Mouse (Mus musculus) hindbrain, embryonic 11.5 days (tissue): ENCODE data around the gene Golim4. TPM values are rescaled to one million over a fixed set of nuclear protein-coding genes. Genes with fewer than 3 reads are reported as not detected.
A peak's percentile ranks its signal among the peaks of the same experiment; 100 is the strongest.
"Not testable (repeated sequence)": the region's sequence is repeated elsewhere in the genome, so short reads cannot be mapped to it uniquely, and the experiment has no call there.

ENCODE experiments used
- ATAC-seq: fragments of 200-750 bp; cut with Nextera tagmentation; 2 replicates; pipeline ENCODE4 v1.8.0; 2017; ENCODE audit warnings: mild to moderate bottlenecking, moderate TSS enrichment, moderate library complexity; ENCODE audit not compliant: low FRiP score
- DNase-seq: peaks from one replicate; pipeline ENCODE4 v3.0.0-alpha.2; 2015; ENCODE audit warnings: low spot score
- H3K27ac ChIP-seq: fragments of 300-500 bp; sonication (generic); 2 replicates; pipeline ENCODE4 v1.5.1; 2014; ENCODE audit warnings: mild to moderate bottlenecking, low read depth, low read length
- H3K27me3 ChIP-seq: fragments of 300-500 bp; sonication (generic); 2 replicates; pipeline ENCODE4 v1.6.1; 2014; ENCODE audit warnings: mild to moderate bottlenecking, low read length, moderate library complexity, mixed read lengths; ENCODE audit not compliant: control insufficient read depth, insufficient read depth
- H3K36me3 ChIP-seq: fragments of 300-500 bp; sonication (generic); 2 replicates; pipeline ENCODE4 v1.6.1; 2014; ENCODE audit warnings: mild to moderate bottlenecking, low read length, moderate library complexity, mixed read lengths; ENCODE audit not compliant: control insufficient read depth, insufficient read depth
- H3K4me1 ChIP-seq: fragments of 300-500 bp; sonication (generic); replicated peaks from 2 replicates; pipeline ENCODE4 v1.6.1; 2014; ENCODE audit warnings: low read length, mixed read lengths; ENCODE audit not compliant: control insufficient read depth, insufficient read depth
- H3K4me2 ChIP-seq: fragments of 300-500 bp; sonication (generic); replicated peaks from 2 replicates; pipeline ENCODE4 v1.6.1; 2014; ENCODE audit warnings: mild to moderate bottlenecking, low read depth, low read length
- H3K4me3 ChIP-seq: fragments of 300-500 bp; sonication (generic); 2 replicates; pipeline ENCODE4 v1.5.1; 2014; ENCODE audit warnings: low read depth, low read length
- H3K9ac ChIP-seq: fragments of 300-500 bp; sonication (generic); 2 replicates; pipeline ENCODE4 v1.6.1; 2014; ENCODE audit warnings: low read depth, low read length
- H3K9me3 ChIP-seq: fragments of 300-500 bp; sonication (generic); 2 replicates; pipeline ENCODE4 v1.6.1; 2016; ENCODE audit warnings: low read length; ENCODE audit not compliant: control insufficient read depth
- WGBS: fragments of 180-500 bp; shearing (Covaris S2); extraction: QIAGEN DNeasy Blood & Tissue Kit; methylation state at CpG from one replicate; pipeline ENCODE4 v1.1.7; 2014; 5-methylcytosine and 5-hydroxymethylcytosine counted together
- polyA plus RNA-seq: library from polyadenylated mRNA; unstranded; fragments of >200 nt; fragmentation: Nextera tagmentation; extraction: Ambion mirVana; gene quantifications from 2 replicates; pipeline ENCODE4 v1.2.1, GENCODE M21; 2014

Golim4 gene
- polyA plus RNA-seq = 42.5 and 54.9 TPM in 2 replicates

DNA sequence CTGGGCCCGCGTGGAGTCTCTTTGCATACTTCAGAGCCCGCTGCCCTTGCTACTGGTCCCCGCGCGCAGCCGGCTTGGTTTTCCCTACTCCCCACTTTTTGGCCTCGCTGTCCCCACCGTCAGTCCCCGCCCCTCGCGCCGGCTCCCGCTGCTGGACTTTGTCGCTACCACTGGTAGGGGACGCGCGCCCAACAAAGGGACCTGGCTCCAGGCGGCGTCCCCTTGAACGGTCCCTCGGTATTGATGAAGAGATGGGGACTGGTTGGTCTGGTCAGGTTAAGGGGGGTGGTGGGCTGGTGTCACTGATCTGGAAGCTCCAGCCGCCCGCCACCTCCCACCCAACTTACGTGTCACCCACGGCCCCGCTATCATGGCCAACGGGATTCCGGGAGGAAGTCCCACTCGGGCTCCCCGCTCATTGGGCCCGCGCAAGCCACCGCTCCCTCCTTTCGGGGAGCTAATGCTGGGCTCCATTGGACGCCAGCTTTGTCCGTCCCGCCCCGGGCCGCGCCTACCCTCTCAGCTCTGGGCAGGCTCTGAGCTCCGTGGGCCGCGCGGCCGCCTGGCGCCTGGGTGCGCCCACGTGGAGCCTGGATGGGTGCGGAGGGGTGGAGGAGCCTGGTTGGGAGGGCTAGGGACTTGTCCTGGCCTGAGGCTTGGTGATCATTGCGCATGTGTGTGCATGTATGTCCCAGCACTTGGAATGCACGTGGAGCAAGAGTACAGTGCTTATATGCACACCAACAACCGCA, at the start of gene Golim4:
TSS of gene Golim4 (minus strand) at position 399 of the 752 bp plus-strand sequence.
- Histone ChIP-seq H3K27me3 (no peaks in the 10 kb centered on the region), H3K4me2 (peak within 1 kb of the TSS; percentile 52), H3K36me3 (no peaks in the 10 kb centered on the region), H3K9me3 (no peaks in the 10 kb centered on the region), H3K4me1 (no peaks in the 10 kb centered on the region; the same call in 1 of the 2 replicates), H3K4me3 (peak within 1 kb of the TSS; percentile 74), H3K9ac (peak within 1 kb of the TSS; percentile 83), H3K27ac (peak within 1 kb of the TSS; percentile 83)
- ATAC-seq (peak; percentile 100), DNase-seq (peak; percentile 93)
- WGBS = 0% methylated on average over 51 of the region's 53 CpGs

DNA sequence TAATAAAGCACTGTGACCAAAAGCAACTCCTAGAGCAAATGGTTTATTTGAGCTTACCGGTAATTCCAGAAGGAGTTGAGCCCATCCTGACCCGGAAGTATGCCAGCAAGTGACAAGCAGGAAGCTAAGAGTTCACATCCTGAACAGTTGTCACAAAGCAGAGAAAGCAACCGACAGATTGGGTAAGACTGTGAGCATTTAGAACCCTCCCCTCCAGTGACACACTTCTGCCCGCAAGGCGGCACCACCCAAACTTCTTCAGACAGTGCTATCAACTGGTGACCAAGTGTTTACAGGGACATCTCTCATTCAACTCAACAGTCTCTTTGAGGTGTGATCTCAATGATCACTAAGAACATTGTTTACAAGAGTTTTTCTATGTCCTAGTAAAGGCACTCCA, 48.9 kb upstream of the Golim4 start:
- no peaks in the 10 kb centered on the region for H3K9me3 ChIP-seq
- H3K36me3 ChIP-seq = no peaks in the 10 kb centered on the region
- WGBS = 85% methylated on average over 5 of the region's 5 CpGs
- no peak overlapping the region for H3K4me2 ChIP-seq
- ATAC-seq (no peak), DNase-seq (no peak)
- no peak overlapping the region for H3K9ac ChIP-seq
- no peaks in the 10 kb centered on the region for H3K4me1 ChIP-seq
- H3K27me3 ChIP-seq = no peaks in the 10 kb centered on the region
- H3K27ac ChIP-seq = no peak overlapping the region
- no peak overlapping the region for H3K4me3 ChIP-seq

DNA sequence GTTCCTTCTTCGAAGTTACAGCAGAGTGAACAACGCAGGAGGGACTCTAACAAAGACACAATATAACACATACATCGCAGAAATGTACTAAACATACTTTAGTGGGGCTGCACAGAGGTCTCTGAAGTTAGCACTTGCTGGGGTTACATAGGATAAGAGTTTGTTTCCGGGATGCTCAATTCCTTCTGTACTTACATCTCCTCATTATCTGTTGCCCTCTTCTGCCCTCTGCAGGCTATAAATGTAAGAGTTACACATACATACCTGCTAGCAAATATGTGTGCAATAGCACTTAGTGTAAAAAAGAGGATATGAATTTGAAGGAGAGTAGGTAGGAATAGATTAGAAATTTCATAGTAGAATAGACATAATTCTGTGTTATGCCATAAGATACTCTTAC, 44.4 kb upstream of the Golim4 start:
- WGBS = 42% methylated on average over 4 of the region's 4 CpGs
- peak; percentile 78 for ATAC-seq

DNA sequence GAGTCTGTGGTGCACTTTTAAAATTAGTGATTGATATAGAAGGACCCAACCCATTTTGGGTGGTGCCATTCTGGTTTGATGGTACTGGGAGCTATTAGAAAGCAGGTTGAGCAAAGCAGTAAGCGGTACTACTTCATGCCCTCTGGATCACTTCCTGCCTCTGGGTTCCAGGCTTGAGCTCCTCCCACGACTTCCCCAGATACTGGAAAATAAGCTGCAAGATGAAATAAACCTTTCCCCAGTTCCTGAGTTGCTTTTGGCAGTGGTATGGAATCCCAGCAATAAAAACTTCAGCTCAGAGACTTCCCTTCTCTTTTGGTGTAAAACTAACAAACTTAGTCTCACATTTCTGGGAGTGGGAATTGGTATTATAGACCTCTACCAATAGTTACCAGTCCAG, 43.7 kb upstream of the Golim4 start:
- no peaks in the 10 kb centered on the region for H3K4me1 ChIP-seq
- no peaks in the 10 kb centered on the region for H3K9me3 ChIP-seq
- no peak for ATAC-seq
- no peaks in the 10 kb centered on the region for H3K36me3 ChIP-seq
- DNase-seq = no peak
- H3K27ac ChIP-seq = no peak overlapping the region
- 67% methylated on average over 2 of the region's 2 CpGs for WGBS
- no peak overlapping the region for H3K9ac ChIP-seq
- H3K27me3 ChIP-seq = no peaks in the 10 kb centered on the region
- H3K4me2 ChIP-seq = no peak overlapping the region
- no peak overlapping the region for H3K4me3 ChIP-seq

More for the DNA sequence above, 44.4 kb upstream of the Golim4 start:
- Histone ChIP-seq H3K4me3 (no peak overlapping the region), H3K4me2 (no peak overlapping the region), H3K36me3 (no peaks in the 10 kb centered on the region), H3K9ac (no peak overlapping the region), H3K27me3 (no peaks in the 10 kb centered on the region), H3K27ac (no peak overlapping the region), H3K4me1 (no peaks in the 10 kb centered on the region), H3K9me3 (no peaks in the 10 kb centered on the region)
- DNase-seq = peak; percentile 58

DNA sequence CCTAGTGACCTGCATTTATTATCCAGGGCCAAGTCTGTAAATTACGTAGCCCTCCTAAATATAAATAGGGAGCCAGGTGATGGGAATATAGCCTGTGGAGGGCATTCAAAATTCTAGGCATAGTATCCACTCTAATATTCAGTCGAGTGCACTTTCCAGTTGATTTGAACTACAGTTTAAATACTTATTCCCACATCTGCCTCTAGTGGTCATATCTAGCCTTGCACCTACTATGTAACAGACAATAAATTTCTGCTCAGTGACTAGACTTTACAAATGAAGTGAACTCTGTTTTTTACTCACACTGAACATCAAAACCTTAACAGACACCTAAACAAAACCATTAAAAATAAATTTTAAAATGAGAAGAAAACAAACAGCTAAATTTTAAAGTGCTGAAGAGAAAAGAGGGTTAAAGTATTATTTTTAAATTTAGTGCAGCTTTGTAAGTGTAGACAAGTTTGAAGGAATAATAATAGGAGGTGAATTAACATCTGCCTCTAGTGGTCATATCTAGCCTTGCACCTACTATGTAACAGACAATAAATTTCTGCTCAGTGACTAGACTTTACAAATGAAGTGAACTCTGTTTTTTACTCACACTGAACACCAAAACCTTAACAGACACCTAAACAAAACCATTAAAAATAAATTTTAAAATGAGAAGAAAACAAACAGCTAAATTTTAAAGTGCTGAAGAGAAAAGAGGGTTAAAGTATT, 24.4 kb upstream of the Golim4 start:
- H3K9ac ChIP-seq, H3K27me3 ChIP-seq, H3K27ac ChIP-seq, H3K4me1 ChIP-seq, H3K36me3 ChIP-seq, H3K4me3 ChIP-seq, ATAC-seq, H3K9me3 ChIP-seq, H3K4me2 ChIP-seq: not testable (repeated sequence)
- peak; percentile 1 for DNase-seq
- WGBS = 77% methylated on average over 2 of the region's 2 CpGs

DNA sequence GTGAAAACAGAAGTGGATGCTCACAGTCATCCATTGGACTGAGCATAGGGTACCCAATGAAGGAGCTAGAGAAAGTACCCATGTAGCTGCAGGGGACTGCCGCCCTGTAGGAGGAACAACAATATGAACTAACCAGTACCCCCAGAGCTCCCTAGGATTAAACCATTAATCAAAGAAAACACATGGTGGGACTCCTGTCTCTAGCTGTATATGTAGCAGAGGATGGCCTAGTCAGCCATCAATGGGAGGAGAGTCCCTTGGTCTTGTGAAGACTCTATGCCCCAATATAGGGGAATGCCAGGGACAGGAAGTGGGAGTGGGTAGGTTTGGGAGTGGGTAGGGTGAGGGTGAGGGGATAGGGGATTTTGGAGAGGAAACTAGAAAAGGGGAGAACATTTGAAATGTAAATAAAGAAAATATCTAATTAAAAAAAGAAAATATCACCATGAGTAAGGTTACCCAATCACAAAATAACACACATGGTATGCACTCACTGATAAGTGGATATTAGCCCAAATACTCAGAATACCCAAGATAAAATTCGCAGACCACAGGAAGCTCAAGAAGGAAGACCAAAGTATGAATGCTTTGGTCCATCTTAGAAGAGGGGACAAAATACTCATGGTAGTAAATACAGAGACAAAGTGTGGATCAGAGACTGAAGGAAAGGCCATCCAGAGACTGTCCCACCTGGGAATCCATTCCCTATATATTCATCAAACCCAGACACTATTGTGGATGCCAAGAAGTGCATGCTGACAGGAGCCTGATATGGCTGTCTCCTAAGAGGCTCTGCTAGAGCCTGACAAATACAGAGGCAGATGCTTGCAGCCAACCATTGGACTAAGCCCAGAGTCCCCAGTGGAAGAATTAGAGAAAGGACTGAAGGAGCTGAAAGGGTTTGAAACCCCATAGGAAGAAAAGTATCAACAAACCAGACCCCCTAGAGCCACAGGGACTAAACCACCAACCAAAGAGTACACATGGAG, 6.3 kb upstream of the Golim4 start:
- not testable (repeated sequence) for H3K9me3 ChIP-seq, ATAC-seq
- 98% methylated on average over 2 of the region's 2 CpGs for WGBS

DNA sequence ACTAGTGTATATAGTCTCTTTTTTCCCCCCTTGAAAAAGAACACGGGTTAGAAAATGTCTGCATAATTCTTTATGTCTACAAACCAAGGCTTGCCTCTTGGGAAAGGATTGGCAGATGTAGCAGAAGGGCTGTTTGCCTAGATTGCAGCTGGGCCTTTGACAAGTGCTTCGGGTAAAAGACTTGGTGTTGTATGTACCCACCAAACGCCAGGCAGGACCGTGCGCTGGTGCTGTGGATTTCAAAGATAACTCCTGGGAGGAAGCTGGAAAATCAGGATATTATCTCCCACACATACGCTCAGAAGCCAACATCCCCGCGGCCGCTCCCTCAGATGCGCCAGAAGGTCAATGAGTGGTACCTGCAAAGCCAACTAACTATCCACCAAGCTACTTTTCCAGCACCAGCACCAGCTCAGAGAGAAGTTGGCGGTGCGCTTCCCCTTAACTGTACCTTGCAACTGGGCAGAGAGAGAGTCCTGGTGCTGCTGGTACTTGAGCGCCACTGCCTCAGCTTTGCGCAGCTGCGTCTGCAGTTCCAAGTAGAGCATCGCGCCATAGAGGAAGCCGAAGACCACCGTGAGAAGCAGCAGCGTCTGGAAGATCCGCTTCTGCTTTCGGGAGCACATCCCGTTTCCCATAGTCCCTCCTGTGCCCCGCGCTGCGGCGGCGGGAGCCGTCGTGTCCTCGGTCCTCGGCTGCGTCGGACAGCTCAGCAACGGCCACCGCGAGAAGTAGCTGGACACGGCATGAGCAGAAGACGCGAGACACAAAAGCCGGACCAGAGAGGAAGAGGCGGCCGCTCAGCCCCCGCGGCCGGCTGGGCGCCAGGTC, 873 bp downstream of the Golim4 start:
- no peaks in the 10 kb centered on the region for H3K36me3 ChIP-seq
- peak overlapping the region; percentile 74 for H3K4me3 ChIP-seq
- peak overlapping the region; percentile 52 for H3K4me2 ChIP-seq
- peak overlapping the region; percentile 83 for H3K9ac ChIP-seq
- WGBS = 3% methylated on average over 47 of the region's 47 CpGs
- H3K9me3 ChIP-seq = no peaks in the 10 kb centered on the region
- DNase-seq (peak; percentile 70), ATAC-seq (peak; percentile 53)
- no peaks in the 10 kb centered on the region for H3K27me3 ChIP-seq
- no peaks in the 10 kb centered on the region; the same call in 1 of the 2 replicates for H3K4me1 ChIP-seq
- H3K27ac ChIP-seq = peak overlapping the region; percentile 83

More for the DNA sequence above, 6.3 kb upstream of the Golim4 start:
- DNase-seq, H3K36me3 ChIP-seq, H3K27me3 ChIP-seq, H3K27ac ChIP-seq, H3K4me2 ChIP-seq, H3K4me3 ChIP-seq, H3K4me1 ChIP-seq, H3K9ac ChIP-seq: not testable (repeated sequence)

DNA sequence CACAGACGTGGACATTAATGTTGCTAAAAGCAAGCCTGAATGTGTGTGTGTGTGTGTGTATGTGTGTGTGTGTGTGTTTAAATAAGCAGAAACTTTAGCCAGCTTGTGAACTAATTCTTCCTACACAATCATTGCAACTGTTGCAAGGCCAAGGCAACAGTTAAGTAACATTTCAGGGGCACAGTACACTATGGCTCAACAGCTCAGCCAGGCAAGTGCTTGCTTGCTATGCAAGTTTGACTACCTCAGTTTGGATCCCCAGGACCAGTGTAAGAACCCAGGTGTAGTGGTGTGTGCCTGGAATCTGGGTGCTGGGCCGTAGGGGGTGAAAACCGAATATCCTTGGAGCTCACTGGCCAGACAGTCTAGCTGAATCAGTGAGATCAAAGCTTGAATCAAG, 2.6 kb downstream of the Golim4 start:
- no peak overlapping the region for H3K27ac ChIP-seq
- 55% methylated on average over 3 of the region's 3 CpGs for WGBS
- H3K4me1 ChIP-seq = no peaks in the 10 kb centered on the region; the same call in 1 of the 2 replicates
- peak overlapping the region; percentile 52 for H3K4me2 ChIP-seq
- H3K9me3 ChIP-seq = no peaks in the 10 kb centered on the region
- ATAC-seq (no peak), DNase-seq (no peak)
- H3K27me3 ChIP-seq = no peaks in the 10 kb centered on the region
- H3K4me3 ChIP-seq = no peak overlapping the region
- H3K9ac ChIP-seq = no peak overlapping the region
- no peaks in the 10 kb centered on the region for H3K36me3 ChIP-seq
